Mouse (Mus musculus) liver, adult 2 months (tissue): Measurements from ENCODE around the gene Fgfr2.

Source experiments
- CTCF ChIP-seq: fragments of 200-500 bp; IDR thresholded peaks from 2 replicates; pipeline ENCODE4 v1.5.1; 2011; ENCODE audit warnings: low read depth, low read length, control low read depth
- POLR2A ChIP-seq: fragments of 200-500 bp; IDR thresholded peaks from 2 replicates; pipeline ENCODE4 v1.6.1; 2011; ENCODE audit warnings: low read length, control low read depth; ENCODE audit not compliant: insufficient read depth; ENCODE audit errors: extremely low read depth

- no peak for TF ChIP-seq CTCF
- TF ChIP-seq POLR2A: no peak
These were observed 528.8 kb downstream of the Fgfr2 start for GRCm38 (mm10) chr7:132594325-132594724.
